Mouse (Mus musculus): ENCODE measurements around the gene Celf2.

- TF ChIP-seq POLR2A (IDR thresholded peaks at IDR 0.05; ENCODE audit: borderline replicate concordance, insufficient read depth, low read length) (no peak), CTCF (IDR thresholded peaks at IDR 0.05; ENCODE audit: borderline replicate concordance, insufficient read depth, low read depth, low read length) (no peak)
Observed at GRCm38 (mm10) chr2:7400530-7400929, 108.8 kb downstream of the Celf2 start.

All from cerebellum, adult 2 months (tissue).